Mouse (Mus musculus): Measurements from ENCODE around the gene Frat2. TPM values are rescaled to one million over a fixed set of nuclear protein-coding genes. Genes with fewer than 3 reads are reported as not detected.

Gene Frat2
- polyA plus RNA-seq, 2 experiments, result 3.4 to 5.2 TPM

DNA sequence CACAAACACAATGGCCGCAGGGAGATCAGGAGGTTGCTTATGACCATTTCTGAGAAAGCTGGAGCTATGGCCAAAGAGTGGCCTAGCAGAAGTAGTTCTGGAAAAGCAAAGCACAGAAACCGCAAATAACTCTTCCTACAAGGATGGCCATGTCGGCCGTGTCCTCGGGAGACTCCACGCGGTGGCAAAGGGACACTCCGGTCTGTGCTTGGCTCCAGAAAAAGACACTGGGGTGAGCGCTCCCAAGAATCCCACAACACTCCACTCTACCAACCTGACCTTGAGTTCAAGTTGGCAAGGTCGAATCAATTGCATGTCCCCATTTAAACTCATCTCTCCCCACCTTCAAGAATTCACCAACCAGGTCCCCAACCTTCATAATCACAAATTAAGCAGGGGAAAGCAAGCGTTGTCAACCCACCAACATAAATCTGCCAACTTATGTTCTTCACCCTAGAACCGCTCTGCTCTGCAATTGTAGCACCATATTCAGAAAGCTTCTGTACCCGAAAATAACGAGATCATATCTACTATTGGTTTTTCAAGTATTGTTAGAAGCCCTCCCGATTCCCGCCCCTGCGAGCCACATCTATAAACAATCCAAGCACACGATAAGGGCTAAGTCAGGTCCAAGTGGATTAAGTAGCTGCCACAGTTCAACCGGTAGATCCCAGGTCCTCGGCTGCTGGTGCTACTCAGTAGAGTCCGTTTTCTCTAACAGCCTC lies 1.4 kb downstream of the Frat2 start:
- peak overlapping the region; percentile 82 to 88 for H3K4me3 ChIP-seq (ENCODE audit: insufficient read depth in 1 of 2, low read depth in 2 of 2, low read length in 2 of 2)
- H3K9ac ChIP-seq (replicated peaks), result peak overlapping the region; percentile 73
- ATAC-seq (ENCODE audit: insufficient read depth) (no peak), DNase-seq (ENCODE audit: low read depth in 3 of 3, low spot score in 3 of 3) (no peak)
- 8% methylated on average over 21 of the region's 21 CpGs for WGBS (ENCODE audit: insufficient replicate concordance)
- peak overlapping the region; percentile 82 for H3K4me2 ChIP-seq (ENCODE audit: low read depth)
- H3K9me3 ChIP-seq (ENCODE audit: control insufficient read depth, low read length), result no peaks in the 10 kb centered on the region
- no peaks in the 10 kb centered on the region for H3K27me3 ChIP-seq (ENCODE audit: control insufficient read depth, insufficient read depth, low read length)
- H3K27ac ChIP-seq, result no peak overlapping the region; the same call in 1 of the 2 replicates
- TF ChIP-seq CTCF (IDR thresholded peaks at IDR 0.05; ENCODE audit: low read depth) (peak; percentile 43), EP300 (IDR thresholded peaks at IDR 0.05; ENCODE audit: low read depth) (no peak)
- H3K36me3 ChIP-seq (replicated peaks; ENCODE audit: control insufficient read depth, insufficient read depth, low read depth), result no peaks in the 10 kb centered on the region
- peaks cover 0 to 25% of the 10 kb centered on the region in 2 experiments for H3K4me1 ChIP-seq (replicated peaks; ENCODE audit: control insufficient read depth in 2 of 2, insufficient read depth in 2 of 2, low read length in 1 of 2)

DNA sequence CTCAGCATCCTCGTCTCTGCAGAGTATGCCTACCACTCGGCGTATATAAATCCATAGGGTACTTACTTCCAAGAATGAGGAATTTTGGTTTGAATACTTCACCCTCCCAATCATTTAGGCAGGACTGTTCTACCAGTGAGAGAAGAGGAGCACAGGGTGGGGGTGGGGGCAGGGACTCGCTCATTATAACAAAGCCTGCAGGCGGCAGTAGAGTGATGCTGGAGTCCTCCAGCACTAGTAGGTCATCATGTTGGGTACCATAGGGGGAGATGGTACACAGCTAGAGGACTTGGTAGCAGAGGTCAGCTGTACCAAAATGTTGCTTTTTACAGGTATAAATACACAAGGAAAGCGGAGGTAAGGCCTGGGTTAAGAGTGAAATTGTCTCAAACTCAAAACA lies 3.6 kb downstream of the Frat2 start:
- no peaks in the 10 kb centered on the region for H3K9me3 ChIP-seq (ENCODE audit: control insufficient read depth, low read length)
- ATAC-seq (ENCODE audit: insufficient read depth) (no peak), DNase-seq (ENCODE audit: low read depth in 3 of 3, low spot score in 3 of 3) (no peak)
- no peaks in the 10 kb centered on the region for H3K27me3 ChIP-seq (ENCODE audit: control insufficient read depth, insufficient read depth, low read length)
- H3K4me3 ChIP-seq (ENCODE audit: insufficient read depth in 1 of 2, low read depth in 2 of 2, low read length in 2 of 2), result no peak overlapping the region
- peaks cover 10 to 29% of the 10 kb centered on the region in 2 experiments for H3K4me1 ChIP-seq (replicated peaks; ENCODE audit: control insufficient read depth in 2 of 2, insufficient read depth in 2 of 2, low read length in 1 of 2)
- H3K9ac ChIP-seq (replicated peaks), result no peak overlapping the region
- H3K36me3 ChIP-seq (replicated peaks; ENCODE audit: control insufficient read depth, insufficient read depth, low read depth), result no peaks in the 10 kb centered on the region
- no peak overlapping the region for H3K27ac ChIP-seq
- 66% methylated on average over 6 of the region's 6 CpGs for WGBS (ENCODE audit: insufficient replicate concordance)
- no peak overlapping the region for H3K4me2 ChIP-seq (ENCODE audit: low read depth)
- TF ChIP-seq CTCF (IDR thresholded peaks at IDR 0.05; ENCODE audit: low read depth) (peak; percentile 60), EP300 (IDR thresholded peaks at IDR 0.05; ENCODE audit: low read depth) (no peak)

DNA sequence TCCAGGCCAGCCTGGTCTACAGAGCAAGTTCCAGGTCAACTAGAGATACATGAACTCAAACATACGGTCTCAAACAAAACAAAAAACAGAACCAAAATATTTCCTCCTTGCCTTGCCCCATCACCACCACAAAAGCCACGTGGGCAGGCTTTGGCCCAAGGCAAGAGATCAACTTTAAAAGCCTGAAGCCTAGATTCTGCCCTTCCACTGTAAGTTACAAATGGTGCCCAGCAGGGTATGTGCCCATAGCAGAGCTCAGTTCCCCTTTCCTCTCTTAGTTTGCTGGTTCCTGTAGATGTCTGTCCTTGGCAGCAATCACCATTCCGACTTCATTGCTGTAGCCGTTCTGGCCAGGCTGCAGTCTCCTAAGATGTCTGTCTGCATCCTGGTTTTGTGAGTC lies 5.2 kb downstream of the Frat2 start:
- Histone ChIP-seq H3K4me1 (replicated peaks; ENCODE audit: control insufficient read depth in 2 of 2, insufficient read depth in 2 of 2, low read length in 1 of 2) (peaks cover 27 to 44% of the 10 kb centered on the region in 2 experiments), H3K9ac (replicated peaks) (no peak overlapping the region), H3K36me3 (replicated peaks; ENCODE audit: control insufficient read depth, insufficient read depth, low read depth) (no peaks in the 10 kb centered on the region), H3K27me3 (ENCODE audit: control insufficient read depth, insufficient read depth, low read length) (no peaks in the 10 kb centered on the region), H3K4me2 (ENCODE audit: low read depth) (no peak overlapping the region), H3K27ac (no peak overlapping the region), H3K4me3 (ENCODE audit: insufficient read depth in 1 of 2, low read depth in 2 of 2, low read length in 2 of 2) (no peak overlapping the region), H3K9me3 (ENCODE audit: control insufficient read depth, low read length) (no peaks in the 10 kb centered on the region)
- 62% methylated on average over 4 of the region's 4 CpGs for WGBS (ENCODE audit: insufficient replicate concordance)
- no peak for ATAC-seq (ENCODE audit: insufficient read depth)
- TF ChIP-seq CTCF (IDR thresholded peaks at IDR 0.05; ENCODE audit: low read depth) (no peak), EP300 (IDR thresholded peaks at IDR 0.05; ENCODE audit: low read depth) (no peak)
- no peak for DNase-seq (ENCODE audit: low read depth in 3 of 3, low spot score in 3 of 3)

DNA sequence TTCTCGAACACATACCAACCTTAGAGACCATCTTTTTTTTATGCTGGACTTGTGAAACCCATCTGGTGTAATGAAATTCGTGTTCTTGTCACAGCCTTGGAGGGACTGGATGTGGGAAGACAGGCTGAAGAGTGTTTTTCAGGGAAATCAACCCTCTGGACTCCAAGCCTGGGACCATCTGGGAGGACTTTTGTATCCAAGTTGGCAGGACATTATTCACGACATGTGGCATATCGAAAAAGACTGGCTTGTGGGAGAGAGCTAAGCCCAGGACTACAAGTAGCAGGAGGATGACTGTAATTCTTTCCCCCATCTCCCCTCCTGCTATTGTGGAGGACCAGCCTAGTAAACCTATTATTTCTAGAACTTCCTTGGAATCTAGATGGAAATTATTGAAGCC lies 5.7 kb downstream of the Frat2 start:
- Histone ChIP-seq H3K9me3 (ENCODE audit: control insufficient read depth, low read length) (no peaks in the 10 kb centered on the region), H3K4me3 (ENCODE audit: insufficient read depth in 1 of 2, low read depth in 2 of 2, low read length in 2 of 2) (no peak overlapping the region), H3K4me1 (replicated peaks; ENCODE audit: control insufficient read depth in 2 of 2, insufficient read depth in 2 of 2, low read length in 1 of 2) (peaks cover 32 to 49% of the 10 kb centered on the region in 2 experiments), H3K27ac (no peak overlapping the region), H3K4me2 (ENCODE audit: low read depth) (no peak overlapping the region), H3K9ac (replicated peaks) (no peak overlapping the region), H3K36me3 (replicated peaks; ENCODE audit: control insufficient read depth, insufficient read depth, low read depth) (no peaks in the 10 kb centered on the region), H3K27me3 (ENCODE audit: control insufficient read depth, insufficient read depth, low read length) (no peaks in the 10 kb centered on the region)
- ATAC-seq (ENCODE audit: insufficient read depth), result no peak
- TF ChIP-seq EP300 (IDR thresholded peaks at IDR 0.05; ENCODE audit: low read depth) (no peak), CTCF (IDR thresholded peaks at IDR 0.05; ENCODE audit: low read depth) (no peak)
- 79% methylated on average over 4 of the region's 4 CpGs for WGBS (ENCODE audit: insufficient replicate concordance)
- DNase-seq (ENCODE audit: low read depth in 3 of 3, low spot score in 3 of 3), result no peak

DNA sequence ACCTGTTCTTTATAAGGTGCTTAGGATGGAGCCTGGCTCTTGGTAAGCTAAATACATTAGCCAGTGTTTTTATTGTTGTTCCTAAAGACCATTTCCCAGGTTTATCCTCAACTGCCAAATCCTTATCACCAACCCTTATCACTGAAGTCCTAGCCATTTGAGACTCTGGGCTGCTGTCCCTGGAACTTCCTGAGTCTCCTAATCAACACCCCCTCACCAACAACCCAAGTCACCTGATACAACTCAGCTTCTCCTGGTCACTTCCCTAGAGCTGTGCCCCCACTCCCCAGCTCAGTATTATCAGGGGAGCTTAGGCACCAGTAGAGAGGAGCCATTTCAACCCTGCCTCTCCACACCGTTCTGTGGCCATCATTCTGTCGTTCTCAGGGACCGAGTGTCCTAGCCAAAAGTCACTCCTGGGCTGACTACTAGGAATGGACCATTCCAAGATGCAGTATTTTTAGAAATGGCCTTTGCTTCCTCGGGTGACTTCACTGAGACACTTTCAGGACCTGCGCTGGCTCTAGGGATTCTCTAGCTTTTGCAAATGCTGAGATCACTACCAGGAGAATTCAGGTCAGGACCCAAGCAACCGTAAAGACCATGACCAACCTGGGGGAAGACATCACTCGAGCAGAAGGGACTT lies 6.7 kb downstream of the Frat2 start:
- 49% methylated on average over 7 of the region's 7 CpGs for WGBS (ENCODE audit: insufficient replicate concordance)
- Histone ChIP-seq H3K4me3 (ENCODE audit: insufficient read depth in 1 of 2, low read depth in 2 of 2, low read length in 2 of 2) (no peak overlapping the region), H3K27me3 (ENCODE audit: control insufficient read depth, insufficient read depth, low read length) (no peaks in the 10 kb centered on the region), H3K4me2 (ENCODE audit: low read depth) (no peak overlapping the region), H3K4me1 (replicated peaks; ENCODE audit: control insufficient read depth in 2 of 2, insufficient read depth in 2 of 2, low read length in 1 of 2) (peaks cover 41 to 55% of the 10 kb centered on the region in 2 experiments), H3K9ac (replicated peaks) (no peak overlapping the region), H3K36me3 (replicated peaks; ENCODE audit: control insufficient read depth, insufficient read depth, low read depth) (no peaks in the 10 kb centered on the region), H3K27ac (no peak overlapping the region), H3K9me3 (ENCODE audit: control insufficient read depth, low read length) (no peaks in the 10 kb centered on the region)
- ATAC-seq (ENCODE audit: insufficient read depth), result no peak
- no peak for DNase-seq (ENCODE audit: low read depth in 3 of 3, low spot score in 3 of 3)
- TF ChIP-seq EP300 (IDR thresholded peaks at IDR 0.05; ENCODE audit: low read depth) (no peak), CTCF (IDR thresholded peaks at IDR 0.05; ENCODE audit: low read depth) (no peak)
